Mouse (Mus musculus) neural tube, embryonic 13.5 days (tissue): ENCODE results near the gene Nfyc. TPM values are rescaled to one million over a fixed set of nuclear protein-coding genes. Genes with fewer than 3 reads are reported as not detected.

Experiments used
- ATAC-seq: fragments of 200-750 bp; cut with Nextera tagmentation; 2 replicates; pipeline ENCODE4 v1.8.0; 2017; ENCODE audit warnings: low read depth, mild to moderate bottlenecking, moderate TSS enrichment, moderate library complexity
- H3K27ac ChIP-seq: fragments of 300-500 bp; sonication (generic); replicated peaks from 2 replicates; pipeline ENCODE4 v1.5.1; 2015; ENCODE audit warnings: moderate library complexity, mild to moderate bottlenecking, inconsistent platforms
- H3K27me3 ChIP-seq: fragments of 300-500 bp; sonication (generic); 2 replicates; pipeline ENCODE4 v1.6.1; 2015; ENCODE audit warnings: mild to moderate bottlenecking, inconsistent platforms
- H3K36me3 ChIP-seq: fragments of 300-500 bp; sonication (generic); 2 replicates; pipeline ENCODE4 v1.6.1; 2015; ENCODE audit warnings: mild to moderate bottlenecking, inconsistent platforms
- H3K4me1 ChIP-seq: fragments of 300-500 bp; sonication (generic); replicated peaks from 2 replicates; pipeline ENCODE4 v1.6.1; 2015; ENCODE audit warnings: inconsistent platforms
- H3K4me2 ChIP-seq: fragments of 300-500 bp; sonication (generic); 2 replicates; pipeline ENCODE4 v1.6.1; 2015; ENCODE audit warnings: inconsistent platforms, mild to moderate bottlenecking, moderate library complexity
- H3K4me3 ChIP-seq: fragments of 300-500 bp; sonication (generic); 2 replicates; pipeline ENCODE4 v1.5.1; 2015; ENCODE audit warnings: mild to moderate bottlenecking, inconsistent platforms
- H3K9ac ChIP-seq: fragments of 300-500 bp; sonication (generic); 2 replicates; pipeline ENCODE4 v1.6.1; 2015; ENCODE audit warnings: moderate library complexity, mild to moderate bottlenecking, inconsistent platforms
- H3K9me3 ChIP-seq: fragments of 300-500 bp; sonication (generic); 2 replicates; pipeline ENCODE4 v1.6.1; 2016; ENCODE audit warnings: inconsistent platforms
- WGBS: fragments of 180-500 bp; shearing (Covaris S2); methylation state at CpG from one replicate; pipeline ENCODE4 v1.1.7; 2015; 5-methylcytosine and 5-hydroxymethylcytosine counted together
- polyA plus RNA-seq: library from polyadenylated mRNA; unstranded; fragments of >200 nt; fragmentation: Nextera tagmentation; extraction: Ambion mirVana; gene quantifications from 2 replicates; pipeline ENCODE4 v1.2.1, GENCODE M21; 2015

Gene Nfyc
- polyA plus RNA-seq, 1 experiment from 2014 or later = 86.6 TPM

DNA sequence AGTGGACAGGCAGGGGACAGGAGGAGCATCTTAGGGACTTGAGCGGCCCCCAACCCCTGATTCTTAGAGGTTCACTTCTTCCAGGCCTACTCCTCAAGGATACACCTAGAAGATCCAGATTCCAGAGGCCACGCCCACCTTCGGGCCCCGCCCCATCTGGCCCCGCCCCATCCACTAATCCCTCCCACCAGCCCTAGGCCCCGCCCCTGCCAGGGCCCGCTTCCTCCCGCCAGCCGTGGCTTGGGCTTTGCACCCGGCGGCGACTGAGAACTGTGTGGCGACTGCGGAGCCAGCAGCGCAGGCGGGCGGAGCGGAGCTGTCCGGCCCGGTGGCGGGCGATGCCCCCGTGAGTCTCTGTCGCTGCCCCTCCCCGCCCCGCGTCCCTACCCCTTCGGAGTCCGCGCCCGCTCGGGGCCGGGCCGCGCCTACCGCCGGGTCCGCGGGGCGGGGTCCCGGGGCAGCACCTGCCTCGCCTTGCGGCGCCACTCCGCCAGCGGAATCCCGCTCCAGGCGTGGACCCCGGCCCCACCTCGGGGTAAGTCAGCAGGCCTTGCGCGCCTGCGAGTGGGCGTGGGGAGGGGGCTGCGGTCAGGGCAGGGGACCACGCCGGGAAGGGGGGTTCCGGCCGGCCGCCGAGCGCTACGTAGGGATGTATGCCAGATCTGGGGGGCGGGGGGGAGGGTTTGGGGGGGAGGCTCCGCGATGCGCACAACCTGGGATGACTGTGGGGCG is 23.4 kb upstream of the Nfyc start, which contains the start of gene Rims3:
Gene Rims3 (plus strand): TSS at position 229 of the 732 bp plus-strand sequence.
- under 1% methylated on average over 54 of the region's 68 CpGs for WGBS
- peak within 1 kb of the TSS; percentile 64 for H3K4me3 ChIP-seq
- peaks cover 25% of the 10 kb centered on the region for H3K4me1 ChIP-seq
- H3K9me3 ChIP-seq = no peaks in the 10 kb centered on the region
- peak within 1 kb of the TSS; percentile 76 for H3K4me2 ChIP-seq
- ATAC-seq = peak; percentile 74
- H3K27ac ChIP-seq = peak within 1 kb of the TSS; percentile 38
- H3K27me3 ChIP-seq = peaks cover 20% of the 10 kb centered on the region
- H3K36me3 ChIP-seq = no peaks in the 10 kb centered on the region
- H3K9ac ChIP-seq = peak within 1 kb of the TSS; percentile 86

DNA sequence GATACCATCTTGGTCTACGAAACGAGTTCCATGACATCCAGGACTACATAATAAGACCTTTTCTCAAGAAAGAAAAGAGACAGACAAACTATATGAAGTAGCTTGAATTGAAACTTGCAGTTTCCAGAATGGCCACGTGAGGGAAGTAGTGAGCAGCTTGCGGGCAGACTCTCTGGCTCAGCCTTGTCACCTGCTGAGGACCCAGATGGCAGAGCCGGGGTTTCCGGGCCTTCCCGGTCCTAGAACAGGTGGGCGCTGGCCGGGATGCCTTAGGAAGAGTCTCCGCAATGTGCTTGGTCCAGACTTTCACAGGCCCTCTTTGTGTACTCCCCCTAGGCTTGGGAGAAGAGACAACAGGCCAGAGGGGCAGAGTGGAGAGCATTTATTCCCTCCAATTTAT is 19.6 kb upstream of the Nfyc start:
- H3K9ac ChIP-seq = no peak overlapping the region
- H3K9me3 ChIP-seq = no peaks in the 10 kb centered on the region
- peaks cover 12% of the 10 kb centered on the region for H3K4me1 ChIP-seq
- no peaks in the 10 kb centered on the region for H3K36me3 ChIP-seq
- H3K27me3 ChIP-seq = peaks cover 23% of the 10 kb centered on the region
- ATAC-seq = peak; percentile 45; the same call in 1 of the 2 replicates
- H3K27ac ChIP-seq = no peak overlapping the region
- no peak overlapping the region for H3K4me3 ChIP-seq
- WGBS = 3% methylated on average over 10 of the region's 10 CpGs
- no peak overlapping the region for H3K4me2 ChIP-seq

DNA sequence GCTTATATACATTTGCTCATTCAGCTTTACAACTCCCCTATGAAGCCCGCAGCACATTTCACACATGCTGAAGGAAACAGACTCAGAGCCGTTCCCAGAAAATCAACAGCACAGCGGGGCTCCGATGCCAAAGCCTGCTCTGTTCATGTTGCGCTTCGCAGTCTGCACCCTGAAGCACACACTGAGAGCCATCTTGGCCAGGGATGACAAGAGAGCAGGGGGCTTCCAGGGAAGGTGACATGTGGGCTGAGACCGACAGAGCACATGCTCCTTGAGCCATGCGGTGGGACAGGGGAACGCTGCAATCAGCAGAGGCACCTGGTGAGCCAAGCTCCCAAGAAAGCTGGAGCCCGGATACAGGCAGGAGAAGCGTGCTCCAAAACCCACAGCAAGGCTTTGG is 18.1 kb upstream of the Nfyc start:
- H3K36me3 ChIP-seq = no peaks in the 10 kb centered on the region
- ATAC-seq = no peak
- no peaks in the 10 kb centered on the region for H3K9me3 ChIP-seq
- no peak overlapping the region for H3K4me2 ChIP-seq
- no peak overlapping the region for H3K27ac ChIP-seq
- H3K4me3 ChIP-seq = no peak overlapping the region
- 69% methylated on average over 11 of the region's 11 CpGs for WGBS
- H3K4me1 ChIP-seq = 0 out of 2 replicates have a peak, but pooled peaks cover 2% of the 10 kb centered on the region
- H3K9ac ChIP-seq = peak overlapping the region; percentile 17; the same call in 1 of the 2 replicates
- peaks cover 19% of the 10 kb centered on the region for H3K27me3 ChIP-seq

DNA sequence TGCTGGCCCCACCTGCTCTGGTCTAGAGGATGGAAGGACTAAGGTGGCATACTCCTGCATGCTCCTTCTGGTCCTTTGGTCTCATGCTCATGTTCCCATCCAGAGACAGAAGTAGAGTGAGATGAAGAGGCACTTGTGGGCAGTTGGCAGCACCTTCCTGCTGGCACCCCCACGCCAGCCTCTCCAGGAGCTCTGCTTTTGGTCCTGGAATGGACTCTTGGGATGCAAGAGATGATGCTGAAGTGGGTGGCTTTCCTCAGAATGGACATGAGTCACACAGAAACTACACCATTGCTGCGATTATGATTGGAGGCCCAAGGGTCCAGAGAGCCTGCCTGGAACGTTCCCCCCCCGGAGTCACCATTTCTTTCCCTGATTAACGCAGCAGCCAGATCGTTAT is 17.5 kb upstream of the Nfyc start:
- WGBS = 85% methylated on average over 6 of the region's 6 CpGs
- Histone ChIP-seq H3K27ac (no peak overlapping the region), H3K4me1 (0 out of 2 replicates have a peak, but pooled peaks cover 2% of the 10 kb centered on the region), H3K9ac (no peak overlapping the region), H3K36me3 (no peaks in the 10 kb centered on the region), H3K27me3 (peaks cover 13% of the 10 kb centered on the region), H3K4me2 (no peak overlapping the region), H3K9me3 (no peaks in the 10 kb centered on the region), H3K4me3 (no peak overlapping the region)
- ATAC-seq = no peak

DNA sequence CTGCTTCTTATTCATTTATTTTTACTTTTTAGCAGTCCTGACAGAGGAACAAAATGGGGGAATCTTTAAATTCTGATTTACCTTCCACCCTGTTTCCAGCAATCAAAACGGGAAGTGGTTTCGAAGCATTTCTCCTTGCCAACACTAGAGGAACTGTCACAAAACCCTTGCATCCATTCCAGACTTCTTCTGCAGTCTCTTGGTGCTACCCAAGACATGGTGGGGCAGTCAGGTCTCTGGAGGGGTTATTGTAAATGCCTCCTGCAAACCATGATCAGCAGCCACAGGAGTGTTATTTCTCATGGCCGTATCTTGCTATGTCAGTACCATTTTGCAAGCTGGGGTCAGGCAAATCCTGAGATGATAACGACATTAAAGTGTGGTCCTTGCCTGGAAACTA is 13.7 kb upstream of the Nfyc start:
- Histone ChIP-seq H3K9ac (no peak overlapping the region), H3K27ac (no peak overlapping the region), H3K27me3 (peaks cover 3% of the 10 kb centered on the region), H3K36me3 (no peaks in the 10 kb centered on the region), H3K4me2 (no peak overlapping the region), H3K4me3 (no peak overlapping the region), H3K4me1 (no peaks in the 10 kb centered on the region), H3K9me3 (no peaks in the 10 kb centered on the region)
- 84% methylated on average over 4 of the region's 4 CpGs for WGBS
- ATAC-seq = no peak

DNA sequence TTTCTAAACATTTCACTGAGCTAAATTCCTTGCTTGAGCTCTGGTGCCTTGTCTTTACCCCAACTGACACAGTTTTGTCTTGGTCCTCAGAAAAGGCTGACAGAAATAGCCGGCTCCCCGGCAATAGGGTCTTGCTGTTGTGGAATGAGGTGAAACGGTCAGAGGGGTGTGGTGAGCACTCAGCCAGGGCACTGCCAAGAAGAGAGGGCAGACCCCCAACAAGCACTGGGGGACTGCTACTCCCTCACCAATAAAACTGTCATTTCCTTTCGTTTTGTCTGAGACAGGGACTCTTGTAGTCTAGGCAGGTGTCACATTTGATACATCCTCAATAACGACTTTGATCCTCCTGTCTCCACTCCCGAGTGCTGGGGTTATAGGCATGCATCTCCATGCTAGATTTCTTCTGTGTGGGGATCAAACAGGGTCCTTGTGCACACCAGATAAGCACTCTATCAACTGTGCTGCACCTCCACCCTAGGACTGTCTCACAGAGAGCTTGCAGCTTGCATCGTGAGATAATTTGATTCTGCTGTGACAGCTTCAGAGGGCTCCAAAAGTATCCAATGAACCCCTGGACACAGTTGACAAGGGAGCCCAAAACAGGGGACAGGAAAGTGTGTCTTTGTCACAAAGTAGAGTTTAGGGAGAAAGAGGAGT is 13.2 kb upstream of the Nfyc start:
- no peaks in the 10 kb centered on the region for H3K9me3 ChIP-seq
- 48% methylated on average over 7 of the region's 7 CpGs for WGBS

DNA sequence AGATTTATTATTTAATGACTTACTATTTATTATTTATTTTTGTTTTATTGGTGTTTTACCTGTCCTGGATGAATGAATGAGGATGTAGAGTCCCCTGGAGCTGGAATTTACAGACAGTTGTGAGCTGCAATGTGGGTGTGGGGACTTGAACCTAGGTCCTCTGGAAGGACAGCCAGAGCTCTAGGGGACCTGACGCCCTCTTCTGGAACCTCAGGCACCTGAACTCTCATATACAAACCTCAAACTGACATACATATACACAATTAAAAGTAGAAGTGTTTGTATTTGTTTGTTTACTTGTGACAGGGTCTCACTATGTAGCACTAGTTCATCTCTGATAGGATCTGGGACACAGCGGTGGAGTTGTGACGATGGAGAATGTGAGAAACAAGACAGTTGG is 10.0 kb upstream of the Nfyc start:
- Histone ChIP-seq H3K36me3 (no peaks in the 10 kb centered on the region), H3K4me3 (no peak overlapping the region), H3K4me1 (no peaks in the 10 kb centered on the region), H3K4me2 (no peak overlapping the region), H3K9ac (no peak overlapping the region), H3K27ac (no peak overlapping the region), H3K27me3 (no peaks in the 10 kb centered on the region), H3K9me3 (no peaks in the 10 kb centered on the region)
- no peak for ATAC-seq
- 90% methylated on average over 3 of the region's 3 CpGs for WGBS

More for the DNA sequence above, 13.2 kb upstream of the Nfyc start:
- Histone ChIP-seq H3K9ac (no peak overlapping the region), H3K4me3 (no peak overlapping the region), H3K4me1 (no peaks in the 10 kb centered on the region), H3K27me3 (peaks cover 3% of the 10 kb centered on the region), H3K27ac (no peak overlapping the region), H3K4me2 (no peak overlapping the region), H3K36me3 (no peaks in the 10 kb centered on the region)
- no peak for ATAC-seq

DNA sequence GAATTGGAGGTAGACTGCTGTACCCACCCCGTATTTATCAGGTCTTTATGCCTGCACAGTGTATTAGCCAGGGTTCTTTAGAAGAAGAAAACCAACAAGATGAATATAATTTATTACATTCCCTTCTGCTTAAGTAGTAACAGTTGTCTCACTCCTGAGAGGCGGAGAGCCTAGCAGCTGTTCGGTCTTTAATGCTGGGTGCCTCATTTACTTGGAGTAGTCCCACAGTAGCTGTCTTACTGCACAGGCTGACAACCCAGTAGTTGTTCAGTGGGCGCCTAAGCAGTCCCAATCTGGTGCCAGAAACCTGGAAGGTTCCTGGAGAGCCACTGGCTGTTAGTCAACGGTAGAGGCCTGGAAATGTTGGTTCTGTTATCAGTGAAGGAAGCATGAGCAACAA is 605 bp downstream of the Nfyc start:
- Histone ChIP-seq H3K27ac (no peak overlapping the region), H3K27me3 (no peaks in the 10 kb centered on the region), H3K4me3 (no peak overlapping the region)

DNA sequence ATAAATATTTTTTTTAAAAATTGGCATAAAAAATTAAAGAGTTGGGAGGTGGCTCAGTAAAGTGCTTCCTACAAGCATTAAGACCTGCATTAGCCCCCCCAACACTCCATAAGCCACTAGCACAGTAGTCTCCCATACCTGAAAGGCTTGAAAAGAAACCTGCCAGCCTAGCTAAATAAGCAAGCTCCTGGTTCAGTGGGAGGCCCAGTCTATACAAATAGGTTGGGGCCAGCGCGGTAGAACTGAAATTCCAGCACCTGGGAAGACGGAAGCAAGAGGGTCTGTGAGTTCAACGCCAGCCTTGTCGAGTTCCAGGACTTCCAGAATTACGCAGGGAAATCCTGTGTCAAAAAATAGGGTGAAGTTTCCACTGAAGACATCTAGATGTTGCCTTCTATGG is 5.0 kb downstream of the Nfyc start:
- peak overlapping the region; percentile 100 for H3K27ac ChIP-seq
- peak overlapping the region; percentile 75 for H3K4me3 ChIP-seq
- H3K36me3 ChIP-seq = no peaks in the 10 kb centered on the region
- peaks cover 37% of the 10 kb centered on the region for H3K4me1 ChIP-seq
- no peaks in the 10 kb centered on the region for H3K27me3 ChIP-seq
- no peak for ATAC-seq
- no peaks in the 10 kb centered on the region for H3K9me3 ChIP-seq
- 0 out of 2 replicates have a peak overlapping the region, but pooled peaks have one; percentile 99 for H3K9ac ChIP-seq
- H3K4me2 ChIP-seq = peak overlapping the region; percentile 89
- 90% methylated on average over 6 of the region's 6 CpGs for WGBS

More for the DNA sequence above, 605 bp downstream of the Nfyc start:
- 73% methylated on average over 5 of the region's 5 CpGs for WGBS
- ATAC-seq = no peak
- H3K9ac ChIP-seq = no peak overlapping the region
- no peaks in the 10 kb centered on the region for H3K36me3 ChIP-seq
- H3K9me3 ChIP-seq = no peaks in the 10 kb centered on the region
- H3K4me1 ChIP-seq = 0 out of 2 replicates have a peak, but pooled peaks cover 5% of the 10 kb centered on the region
- H3K4me2 ChIP-seq = no peak overlapping the region

DNA sequence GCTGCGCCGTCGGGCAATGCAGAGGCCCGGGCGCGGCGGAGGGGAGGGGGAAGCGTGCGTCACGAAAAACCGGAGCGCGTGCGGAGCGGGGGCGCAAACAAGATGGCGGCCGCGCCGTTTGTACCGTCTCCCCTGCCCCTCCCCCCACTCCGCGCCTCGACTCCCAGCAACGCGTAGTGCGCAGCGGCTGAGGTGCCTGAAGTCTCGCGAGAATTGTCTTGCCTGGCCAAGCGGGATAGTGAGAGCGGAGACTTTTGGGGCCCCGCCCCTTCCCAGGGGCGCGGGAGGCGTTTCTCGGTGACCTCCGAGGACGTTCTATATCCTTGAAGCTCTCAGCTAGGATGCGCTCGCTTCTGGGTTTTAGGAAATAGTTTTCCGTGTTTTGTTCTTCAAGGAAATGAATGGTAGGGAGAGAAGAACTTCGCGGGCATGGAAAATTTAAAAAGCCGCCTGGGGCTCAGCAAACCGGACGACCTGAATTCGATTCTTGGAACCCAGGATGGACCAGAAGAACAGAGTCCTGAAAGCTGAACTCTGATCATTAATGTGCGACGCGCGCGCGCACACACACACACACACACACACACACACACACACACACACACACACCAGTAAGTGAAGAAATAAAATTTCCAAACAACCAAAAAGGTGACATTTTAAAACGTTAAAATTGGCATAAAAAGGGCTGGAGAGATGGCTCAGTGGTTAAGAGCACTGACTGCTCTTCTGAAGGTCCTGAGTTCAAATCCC is 5.6 kb downstream of the Nfyc start:
- Histone ChIP-seq H3K4me3 (peak overlapping the region; percentile 75), H3K36me3 (no peaks in the 10 kb centered on the region), H3K9me3 (no peaks in the 10 kb centered on the region), H3K9ac (peak overlapping the region; percentile 99), H3K27ac (peak overlapping the region; percentile 100), H3K4me1 (peaks cover 37% of the 10 kb centered on the region), H3K27me3 (no peaks in the 10 kb centered on the region), H3K4me2 (peak overlapping the region; percentile 89)
- ATAC-seq = peak; percentile 98
- under 1% methylated on average over 53 of the region's 55 CpGs for WGBS

DNA sequence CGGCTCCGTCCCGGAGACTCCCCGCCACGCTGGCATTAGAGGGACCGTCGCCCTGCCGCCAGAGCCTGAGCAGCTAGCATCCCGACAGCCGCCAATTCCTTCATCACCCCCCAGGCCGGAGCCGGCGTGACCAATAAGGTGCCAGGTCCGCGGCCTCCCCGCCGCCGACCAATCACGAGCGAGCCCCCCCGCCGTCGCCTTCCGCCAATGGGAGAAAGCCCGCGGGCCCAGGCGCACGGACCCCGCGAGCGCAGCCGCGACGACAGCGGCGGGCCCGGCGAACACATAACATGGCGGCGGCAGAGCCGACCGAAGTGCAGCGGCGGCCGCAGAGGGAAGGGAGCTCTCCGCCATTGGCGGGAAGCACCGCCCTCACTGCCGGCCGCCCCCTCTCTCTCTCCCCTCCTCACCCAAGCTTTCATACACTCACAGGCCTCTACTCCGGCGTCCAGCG is 6.2 kb downstream of the Nfyc start:
- Histone ChIP-seq H3K27ac (peak overlapping the region; percentile 100), H3K4me2 (peak overlapping the region; percentile 89), H3K9me3 (no peaks in the 10 kb centered on the region), H3K27me3 (no peaks in the 10 kb centered on the region), H3K9ac (peak overlapping the region; percentile 99), H3K36me3 (no peaks in the 10 kb centered on the region), H3K4me3 (peak overlapping the region; percentile 75), H3K4me1 (peaks cover 37% of the 10 kb centered on the region)
- under 1% methylated on average over 53 of the region's 53 CpGs for WGBS
- peak; percentile 97 for ATAC-seq
